Mouse (Mus musculus) gastrocnemius, adult 2 months (tissue): ENCODE measurements at regions not wholly inside any gene's neighbourhood (a gene's known extent, or its start where the extent isn't known, plus 50 kb on each side); places are given as distances from the start of the nearest gene placed in this dataset.

ENCODE experiments used
- DNase-seq: peaks from one replicate; pipeline ENCODE4 v3.0.0; 2022
- H3K27ac ChIP-seq: fragments of 200-600 bp; 2 replicates; pipeline ENCODE4 v1.8.1; 2022; ENCODE audit warnings: mild to moderate bottlenecking
- H3K4me3 ChIP-seq: fragments of 200-600 bp; 2 replicates; pipeline ENCODE4 v1.8.1; 2022; ENCODE audit warnings: mild to moderate bottlenecking, moderate library complexity
- CTCF ChIP-seq: fragments of 200-600 bp; IDR thresholded peaks from 2 replicates; pipeline ENCODE4 v1.8.1; 2022; ENCODE audit warnings: antibody characterized with exemption, mild to moderate bottlenecking, moderate library complexity
- intact Hi-C: fragments of 180-260 bp; cut with DNase I; formaldehyde crosslinking; loops from one replicate; pipeline ENCODE4 v1.15.1; 2025

DNA sequence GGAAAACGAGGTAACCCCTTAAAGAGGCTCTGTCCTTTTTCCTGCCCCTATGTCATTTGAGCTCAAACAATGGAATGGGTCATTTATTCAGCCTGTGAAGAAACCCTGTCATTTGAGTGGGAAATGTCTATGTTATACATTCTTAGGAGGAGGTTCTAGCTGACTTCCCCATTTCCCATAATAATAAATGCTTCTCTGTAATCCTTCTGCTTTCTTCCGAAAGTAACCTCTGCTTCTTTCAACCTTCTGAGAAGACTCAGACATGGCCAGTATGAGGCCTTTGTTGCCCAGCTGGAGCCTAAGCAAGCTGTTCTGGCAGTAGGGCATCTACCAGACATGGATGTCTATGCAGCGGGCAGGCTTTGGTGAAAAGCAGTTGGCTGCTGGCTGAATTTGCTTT lies 150.2 kb upstream of the Pik3r1 start:
- no peak for TF ChIP-seq CTCF
- intact Hi-C loops, result loop anchor here (5.0 kb wide), 2 partner anchors 106 to 151 kb away; partner anchors contain the start of gene Pik3r1
- Histone ChIP-seq H3K4me3 (no peak overlapping the region), H3K27ac (peak overlapping the region; percentile 69; the same call in 1 of the 2 replicates)
- no peak for DNase-seq

DNA sequence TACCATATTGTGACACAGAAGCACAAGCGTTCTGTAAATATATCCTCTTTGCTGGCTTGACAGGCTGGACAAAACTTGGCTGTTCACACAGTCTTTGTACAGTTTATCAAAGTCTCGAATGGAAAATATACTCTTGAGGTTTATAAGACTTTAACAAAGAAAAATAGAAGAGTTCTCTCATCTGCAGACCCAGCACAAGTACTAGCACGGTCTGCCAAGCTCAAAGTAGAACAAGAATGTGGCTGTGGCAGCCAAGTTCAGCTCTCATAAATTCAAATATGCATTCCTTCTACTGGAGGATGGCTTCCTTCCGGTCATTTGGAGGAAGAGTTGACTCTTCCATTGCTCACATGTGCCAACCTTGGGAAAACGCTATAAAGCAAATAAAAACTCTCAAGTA lies 151.2 kb upstream of the Pik3r1 start:
- Histone ChIP-seq H3K27ac (peak overlapping the region; percentile 69), H3K4me3 (no peak overlapping the region)
- intact Hi-C loops, result loop anchor here (5.0 kb wide), 2 partner anchors 107 to 152 kb away; partner anchors contain the start of gene Pik3r1
- TF ChIP-seq CTCF, result no peak
- DNase-seq, result peak; percentile 32

DNA sequence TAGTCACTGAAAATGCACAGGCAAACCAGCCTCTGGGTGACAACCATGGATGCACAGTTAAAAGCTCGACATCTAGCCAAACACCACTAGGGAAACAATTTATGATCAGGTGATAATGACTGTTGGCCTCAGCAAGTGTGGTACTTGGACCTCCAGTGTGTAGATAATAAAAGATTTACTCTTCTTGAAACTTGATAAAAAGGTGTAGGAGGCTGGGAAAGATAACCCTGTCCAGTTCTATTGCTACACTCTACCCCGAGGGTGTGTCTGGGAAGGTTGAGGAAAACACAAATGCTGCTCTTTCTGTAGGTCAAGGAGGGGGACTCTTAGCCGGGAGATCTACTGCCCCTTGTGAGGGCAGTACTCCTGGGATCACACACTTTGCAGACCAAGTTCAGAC lies 152.4 kb upstream of the Pik3r1 start:
- DNase-seq, result no peak
- intact Hi-C loops, result no loop called here
- TF ChIP-seq CTCF, result no peak
- Histone ChIP-seq H3K4me3 (no peak overlapping the region), H3K27ac (peak overlapping the region; percentile 69)

DNA sequence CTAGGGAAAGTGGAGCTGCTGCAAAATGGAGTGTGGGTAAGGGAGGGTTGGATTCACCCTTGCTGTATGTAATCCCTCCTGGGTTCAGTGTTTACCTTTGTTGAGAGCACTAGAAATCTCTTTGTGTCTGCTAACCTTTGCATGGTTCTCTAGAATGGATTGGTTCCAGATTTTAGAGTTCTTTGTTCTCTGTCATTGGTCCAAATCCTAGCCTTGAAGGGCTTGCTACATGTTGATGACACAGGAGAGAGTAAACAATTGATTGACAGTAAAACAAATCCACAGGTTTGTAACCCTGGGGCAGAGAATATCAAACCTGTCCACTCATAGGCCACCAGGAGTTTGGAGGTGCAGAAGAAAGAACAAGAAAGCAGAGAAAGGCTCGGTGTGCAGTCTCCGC lies 156.6 kb upstream of the Pik3r1 start:
- intact Hi-C loops, result no loop called here
- no peak for TF ChIP-seq CTCF
- no peak for DNase-seq
- H3K27ac ChIP-seq, result no peak overlapping the region
- no peak overlapping the region for H3K4me3 ChIP-seq

- no peak for TF ChIP-seq CTCF
- Histone ChIP-seq H3K4me3 (no peak overlapping the region), H3K27ac (no peak overlapping the region)
- intact Hi-C loops, result no loop called here
- DNase-seq, result no peak
Measured at GRCm38 (mm10) chr13:101931264-101931663, 163.2 kb upstream of the Pik3r1 start.

- H3K4me3 ChIP-seq, result no peak overlapping the region
- intact Hi-C loops, result no loop called here
- TF ChIP-seq CTCF, result no peak
- no peak for DNase-seq
- no peak overlapping the region for H3K27ac ChIP-seq
Measured at GRCm38 (mm10) chr13:101931882-101932281, 163.9 kb upstream of the Pik3r1 start.

DNA sequence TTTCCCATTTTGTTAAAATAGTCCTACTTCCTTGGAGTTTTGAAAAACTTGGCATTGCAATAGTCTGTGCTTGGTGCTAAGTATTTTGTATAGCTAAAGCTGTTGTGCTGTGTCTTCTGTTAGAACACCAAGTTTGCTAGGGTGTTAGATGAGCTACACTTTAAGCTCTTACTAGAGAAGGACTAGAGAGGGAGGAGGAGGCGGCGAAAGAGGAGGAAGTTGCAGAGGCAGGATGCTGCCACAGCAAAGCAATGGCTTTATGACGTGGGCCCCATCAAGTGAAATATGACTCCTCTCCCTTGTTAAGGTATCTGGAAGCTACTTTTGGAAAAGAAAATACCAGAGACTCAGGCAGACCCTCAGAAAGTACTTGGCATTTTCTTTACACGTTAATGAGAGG lies 167.8 kb upstream of the Pik3r1 start:
- no peak for DNase-seq
- TF ChIP-seq CTCF, result no peak
- intact Hi-C loops, result no loop called here
- H3K27ac ChIP-seq, result no peak overlapping the region
- no peak overlapping the region for H3K4me3 ChIP-seq

GRCm38 (mm10) chr13:101954521-101954920 lies 186.5 kb upstream of the Pik3r1 start:
- no peak for TF ChIP-seq CTCF
- intact Hi-C loops, result no loop called here
- no peak overlapping the region for H3K27ac ChIP-seq
- DNase-seq, result no peak
- no peak overlapping the region for H3K4me3 ChIP-seq

GRCm38 (mm10) chr13:101955806-101956418 lies 187.9 kb upstream of the Pik3r1 start:
- no peak overlapping the region for H3K4me3 ChIP-seq
- intact Hi-C loops, result no loop called here
- no peak overlapping the region for H3K27ac ChIP-seq
- DNase-seq, result no peak
- no peak for TF ChIP-seq CTCF

DNA sequence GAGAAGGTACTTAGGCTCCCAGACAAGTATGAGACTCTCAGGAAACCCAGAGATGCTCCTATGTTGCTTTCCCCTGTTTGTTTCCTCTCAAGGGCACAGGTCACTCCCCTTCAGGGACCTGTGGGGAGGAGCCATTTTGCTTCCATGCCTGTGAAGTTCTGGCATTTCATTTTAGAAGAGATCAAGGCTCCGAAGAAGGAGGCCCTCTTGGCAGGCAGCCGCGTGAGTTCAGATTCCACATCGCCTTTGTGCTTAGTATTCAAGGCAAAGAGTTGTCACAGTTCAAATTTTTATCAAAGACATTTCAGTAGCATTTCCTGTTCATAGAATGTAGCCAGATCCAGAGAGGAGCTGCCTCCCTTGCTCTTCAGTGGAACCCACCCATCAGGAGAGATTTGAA lies 189.8 kb upstream of the Pik3r1 start:
- intact Hi-C loops, result no loop called here
- no peak for TF ChIP-seq CTCF
- H3K4me3 ChIP-seq, result no peak overlapping the region
- H3K27ac ChIP-seq, result peak overlapping the region; percentile 16; the same call in 1 of the 2 replicates
- peak; percentile 44 for DNase-seq

DNA sequence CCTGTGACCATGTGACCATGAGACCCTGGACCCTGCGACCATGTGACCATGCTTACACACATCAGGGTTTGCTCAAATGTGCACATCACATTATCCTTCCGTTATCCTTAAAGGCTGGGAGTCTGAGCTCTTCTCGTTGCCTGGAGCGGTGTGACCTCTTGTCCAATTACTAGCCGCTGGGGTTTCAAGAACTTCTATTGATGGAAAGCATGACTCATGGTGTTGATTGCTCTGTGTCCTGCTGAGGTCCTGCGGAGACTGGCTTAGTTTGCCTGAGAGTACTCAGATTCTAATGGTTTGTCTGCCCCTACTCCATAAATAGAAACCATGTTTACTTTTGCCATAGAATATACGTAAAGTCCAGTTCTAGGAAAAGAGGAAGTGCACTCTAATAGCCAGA lies 197.5 kb upstream of the Pik3r1 start:
- intact Hi-C loops, result no loop called here
- DNase-seq, result no peak
- Histone ChIP-seq H3K27ac (peak overlapping the region; percentile 38), H3K4me3 (no peak overlapping the region)
- no peak for TF ChIP-seq CTCF

GRCm38 (mm10) chr13:101966799-101967397 lies 198.9 kb upstream of the Pik3r1 start:
- Histone ChIP-seq H3K27ac (peak overlapping the region; percentile 35), H3K4me3 (no peak overlapping the region)
- intact Hi-C loops, result no loop called here
- TF ChIP-seq CTCF, result no peak
- peak; percentile 78 for DNase-seq

DNA sequence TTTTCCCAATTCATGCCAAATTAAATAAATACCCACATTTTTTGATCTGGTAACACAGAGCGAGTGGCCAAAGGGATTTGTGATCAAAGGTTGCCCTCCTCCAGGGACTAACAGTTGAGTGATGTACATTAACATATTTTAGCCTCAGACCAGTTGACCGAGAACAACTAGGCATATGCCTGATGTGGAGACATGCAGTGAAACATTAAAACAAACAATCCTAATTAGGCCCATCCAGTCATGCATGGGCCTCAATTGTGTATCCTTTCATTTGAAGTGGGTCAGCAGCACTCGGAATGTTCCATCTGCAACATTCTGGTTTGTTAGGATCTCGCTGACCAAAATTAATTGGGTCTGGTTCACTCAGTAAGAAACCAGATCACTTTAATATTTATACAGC lies 199.4 kb upstream of the Pik3r1 start:
- H3K4me3 ChIP-seq, result no peak overlapping the region
- H3K27ac ChIP-seq, result peak overlapping the region; percentile 28
- intact Hi-C loops, result no loop called here
- no peak for DNase-seq
- no peak for TF ChIP-seq CTCF

- intact Hi-C loops, result no loop called here
- H3K27ac ChIP-seq, result no peak overlapping the region
- TF ChIP-seq CTCF, result no peak
Measured at GRCm38 (mm10) chr13:101976766-101977165, 208.7 kb upstream of the Pik3r1 start.

More at GRCm38 (mm10) chr13:101976766-101977165, 208.7 kb upstream of the Pik3r1 start:
- no peak overlapping the region for H3K4me3 ChIP-seq
- no peak for DNase-seq
